Mouse (Mus musculus) right cerebral cortex, postnatal 10 days (tissue): Measurements from ENCODE around the gene Cic.

Source experiments
- DNase-seq, 2 experiments: peaks; one replicate each; pipeline ENCODE4 v3.0.0; 2021; ENCODE audit warnings: low spot score in 2 of 2

Cic gene

DNA sequence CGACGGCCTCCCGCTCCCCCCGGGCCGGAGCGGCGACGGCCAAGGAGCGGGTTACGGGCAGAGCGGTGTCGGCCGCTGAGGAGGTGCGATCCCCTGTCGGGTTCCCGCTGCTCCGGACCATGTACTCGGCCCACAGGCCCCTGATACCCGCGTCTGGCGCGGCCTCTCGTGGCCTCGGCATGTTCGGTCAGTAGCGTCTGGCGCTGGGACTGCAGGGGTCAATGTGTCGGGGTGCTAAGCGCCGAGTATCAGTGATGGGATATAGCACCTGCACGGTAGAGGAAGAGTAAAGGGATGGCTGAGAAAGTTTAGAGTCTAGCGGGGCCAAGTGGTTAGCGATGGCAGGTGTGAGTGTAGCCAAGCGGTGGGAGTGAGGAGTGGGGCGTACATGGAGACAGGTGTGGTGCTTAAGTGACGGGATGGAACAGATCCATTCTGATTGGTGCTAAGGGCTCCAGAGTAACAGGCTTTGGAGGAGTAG is 15.3 kb downstream of the Cic start:
- DNase-seq = peak; percentile 61 to 73

DNA sequence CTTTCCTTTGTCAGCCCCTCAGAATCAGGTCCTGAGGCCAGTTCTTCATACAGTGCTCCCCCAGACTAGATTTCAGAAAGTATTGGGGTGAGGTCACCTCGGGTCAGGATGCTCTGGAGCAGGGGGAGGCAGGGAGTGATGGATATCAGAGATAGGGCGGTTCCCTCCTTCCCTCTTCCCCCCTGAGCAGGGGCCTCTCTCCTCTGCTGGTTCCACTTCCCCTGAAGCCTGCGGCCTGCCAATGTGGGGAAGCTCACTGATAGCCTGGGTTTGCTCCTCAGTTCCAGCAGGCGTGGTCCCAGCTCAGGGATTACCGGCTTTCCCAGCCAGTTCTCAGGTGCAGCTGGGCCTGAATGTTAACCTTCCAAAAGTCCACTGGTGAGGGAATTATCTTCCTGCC is 16.1 kb downstream of the Cic start:
- peak in 1 of 2 experiments; percentile 26 for DNase-seq

DNA sequence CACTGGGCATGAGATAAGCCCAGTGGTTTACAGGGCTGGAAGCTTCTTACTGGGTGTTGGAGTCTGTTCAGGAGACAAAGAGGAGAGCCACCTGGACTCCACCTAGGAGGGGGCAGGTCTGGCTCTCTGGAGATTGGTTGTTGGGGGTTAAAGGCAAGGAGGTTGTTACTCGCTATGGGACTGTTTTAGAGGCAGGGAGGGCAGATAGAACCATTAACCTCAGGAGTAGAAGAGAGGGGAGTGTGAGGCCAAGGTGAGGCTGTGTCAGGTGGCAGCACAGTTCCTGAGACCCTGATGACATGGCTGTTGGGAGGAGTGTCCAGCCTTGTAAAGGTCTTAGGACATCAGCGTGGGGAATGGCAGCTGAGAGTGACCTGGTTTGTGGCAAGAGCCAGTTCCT is 16.7 kb downstream of the Cic start:
- DNase-seq = peak in 1 of 2 experiments; percentile 23

DNA sequence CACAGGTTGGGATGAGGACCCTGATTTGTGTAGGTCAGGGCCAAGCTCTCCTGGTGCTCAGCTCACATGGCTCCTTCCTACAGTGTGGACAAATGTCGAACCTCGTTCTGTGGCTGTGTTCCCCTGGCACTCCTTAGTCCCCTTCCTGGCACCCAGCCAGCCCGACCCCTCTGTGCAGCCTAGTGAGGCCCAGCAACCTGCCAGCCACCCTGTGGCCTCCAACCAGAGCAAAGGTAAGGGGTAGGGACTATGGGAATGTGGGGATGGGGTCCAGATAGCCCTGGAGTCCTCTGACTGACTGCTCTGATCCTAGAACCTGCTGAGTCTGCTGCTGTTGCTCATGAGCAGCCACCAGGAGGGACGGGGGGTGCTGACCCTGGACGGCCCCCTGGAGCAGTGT is 17.3 kb downstream of the Cic start:
- peak in 1 of 2 experiments; percentile 64 for DNase-seq

DNA sequence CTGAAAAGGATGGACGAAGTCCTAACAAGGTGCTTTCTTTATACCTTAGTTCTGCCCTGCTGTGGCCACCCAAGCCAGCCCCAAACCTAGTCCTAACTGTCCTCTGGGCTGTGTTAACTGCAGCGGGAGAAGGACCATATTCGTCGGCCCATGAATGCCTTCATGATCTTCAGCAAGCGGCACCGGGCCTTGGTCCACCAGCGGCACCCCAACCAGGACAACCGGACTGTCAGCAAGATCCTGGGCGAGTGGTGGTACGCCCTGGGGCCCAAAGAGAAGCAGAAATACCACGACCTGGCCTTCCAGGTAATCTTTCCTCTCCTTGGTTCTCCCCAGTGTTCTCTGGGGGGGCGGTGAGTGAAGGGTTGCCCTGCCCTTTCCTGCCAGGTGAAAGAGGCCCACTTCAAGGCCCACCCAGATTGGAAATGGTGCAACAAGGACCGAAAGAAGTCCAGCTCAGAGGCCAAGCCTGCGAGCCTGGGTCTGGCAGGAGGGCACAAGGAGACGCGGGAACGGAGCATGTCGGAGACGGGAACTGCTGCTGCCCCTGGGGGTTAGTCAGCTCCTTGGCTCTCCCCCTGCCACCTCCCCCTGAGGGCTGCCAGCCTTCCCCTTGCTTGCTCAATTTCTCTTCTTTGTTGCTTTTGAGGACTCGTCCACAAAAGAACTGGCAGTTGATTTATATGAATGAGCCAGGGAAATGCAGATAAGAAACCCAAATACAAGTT is 18.2 kb downstream of the Cic start:
- DNase-seq = no peak

DNA sequence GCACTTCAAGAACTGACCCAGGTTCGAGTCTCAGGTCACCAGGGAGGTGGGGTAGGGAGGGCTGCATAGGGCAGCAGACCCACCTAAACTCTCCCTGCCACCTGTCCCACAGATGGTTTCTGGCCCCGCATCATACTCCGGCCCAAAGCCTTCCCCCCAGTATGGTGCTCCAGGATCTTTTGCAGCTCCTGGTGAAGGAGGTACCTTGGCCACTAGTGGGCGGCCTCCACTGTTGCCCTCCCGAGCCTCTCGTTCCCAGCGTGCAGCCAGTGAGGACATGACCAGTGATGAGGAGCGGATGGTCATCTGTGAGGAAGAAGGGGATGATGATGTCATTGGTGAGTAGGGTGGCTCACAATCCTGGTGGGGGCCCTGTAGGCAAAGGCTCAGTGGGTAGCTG is 19.5 kb downstream of the Cic start:
- no peak for DNase-seq

DNA sequence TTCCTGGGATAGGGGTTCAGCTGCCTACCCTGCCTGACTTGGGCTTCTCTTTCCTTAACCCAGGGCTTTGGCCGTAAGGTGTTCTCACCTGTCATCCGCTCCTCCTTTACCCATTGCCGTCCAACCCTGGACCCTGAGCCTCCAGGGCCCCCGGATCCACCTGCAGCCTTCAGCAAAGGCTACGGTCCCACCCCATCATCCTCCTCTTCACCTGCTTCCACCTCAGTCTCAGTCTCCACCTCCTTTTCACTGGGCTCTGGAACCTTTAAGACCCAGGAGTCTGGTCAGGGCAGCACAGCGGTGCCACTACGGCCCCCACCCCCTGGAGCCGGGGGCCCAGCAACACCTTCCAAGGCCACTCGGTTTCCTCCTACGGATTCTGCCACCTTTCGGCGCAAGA is 20.5 kb downstream of the Cic start:
- no peak for DNase-seq

DNA sequence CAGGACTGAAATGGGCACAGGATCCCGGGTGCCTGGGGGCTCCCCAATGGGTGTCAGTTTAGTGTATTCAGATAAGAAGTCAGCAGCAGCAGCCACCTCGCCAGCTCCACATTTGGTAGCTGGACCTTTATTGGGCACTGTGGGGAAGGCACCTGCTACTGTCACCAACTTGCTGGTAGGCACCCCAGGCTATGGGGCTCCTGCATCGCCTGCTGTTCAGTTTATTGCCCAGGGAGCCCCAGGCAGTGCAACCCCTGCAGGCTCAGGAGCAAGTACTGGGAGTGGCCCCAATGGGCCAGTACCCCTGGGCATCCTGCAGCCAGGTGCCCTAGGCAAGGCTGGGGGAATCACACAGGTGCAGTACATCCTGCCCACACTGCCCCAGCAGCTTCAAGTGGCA is 21.2 kb downstream of the Cic start:
- no peak for DNase-seq

DNA sequence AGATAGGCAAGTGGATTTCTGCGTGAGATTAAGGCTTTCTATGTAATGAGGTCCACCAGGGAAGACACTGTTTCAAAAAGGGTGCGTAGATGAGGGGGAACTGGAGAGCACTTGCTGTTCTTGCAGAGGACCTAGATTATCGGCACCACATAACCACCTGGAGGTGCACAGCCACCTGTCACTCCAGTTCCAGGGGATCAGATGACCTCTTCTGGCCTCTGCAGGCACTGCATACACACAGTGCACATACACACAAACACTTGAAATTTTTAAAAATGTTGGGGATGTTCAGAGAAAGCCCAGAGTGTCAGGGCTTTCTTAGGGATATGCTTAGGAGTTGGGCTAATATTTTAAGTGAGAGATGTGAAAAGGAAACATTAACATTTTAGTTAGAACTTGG is 22.4 kb downstream of the Cic start:
- DNase-seq = no peak

DNA sequence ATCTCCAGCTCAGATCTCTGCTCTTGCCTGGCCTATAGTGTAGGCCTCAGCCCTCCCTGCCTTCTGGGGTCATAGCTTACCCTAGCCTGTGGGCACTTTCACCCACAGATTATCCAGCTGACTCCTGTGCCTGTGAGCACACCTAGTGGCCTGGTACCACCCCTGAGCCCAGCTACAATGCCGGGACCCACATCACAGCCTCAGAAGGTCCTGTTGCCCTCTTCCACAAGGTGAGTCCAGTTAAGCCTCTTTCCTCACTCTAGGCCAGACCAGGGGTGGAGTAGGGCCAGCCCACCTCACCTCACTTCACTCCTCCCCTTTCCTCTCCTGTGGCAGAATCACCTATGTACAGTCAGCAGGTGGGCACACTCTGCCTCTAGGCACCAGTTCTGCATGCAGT is 23.0 kb downstream of the Cic start:
- peak in 1 of 2 experiments; percentile 21 for DNase-seq

DNA sequence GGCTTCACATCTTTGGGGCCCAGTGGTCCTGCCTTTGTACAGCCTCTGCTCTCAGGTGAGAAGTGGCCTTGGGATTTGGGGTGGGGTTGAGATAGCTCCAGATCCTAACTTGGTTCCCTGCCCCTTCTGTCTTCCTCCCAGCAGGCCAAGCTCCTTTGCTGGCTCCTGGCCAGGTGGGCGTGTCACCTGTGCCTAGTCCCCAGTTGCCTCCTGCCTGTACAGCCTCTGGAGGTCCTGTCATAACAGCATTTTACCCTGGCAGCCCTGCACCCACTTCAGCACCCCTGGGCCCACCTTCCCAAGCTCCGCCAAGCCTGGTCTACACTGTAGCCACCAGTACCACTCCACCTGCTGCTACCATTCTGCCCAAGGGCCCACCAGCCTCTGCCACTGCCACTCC is 23.4 kb downstream of the Cic start:
- peak; percentile 56 to 60 for DNase-seq

DNA sequence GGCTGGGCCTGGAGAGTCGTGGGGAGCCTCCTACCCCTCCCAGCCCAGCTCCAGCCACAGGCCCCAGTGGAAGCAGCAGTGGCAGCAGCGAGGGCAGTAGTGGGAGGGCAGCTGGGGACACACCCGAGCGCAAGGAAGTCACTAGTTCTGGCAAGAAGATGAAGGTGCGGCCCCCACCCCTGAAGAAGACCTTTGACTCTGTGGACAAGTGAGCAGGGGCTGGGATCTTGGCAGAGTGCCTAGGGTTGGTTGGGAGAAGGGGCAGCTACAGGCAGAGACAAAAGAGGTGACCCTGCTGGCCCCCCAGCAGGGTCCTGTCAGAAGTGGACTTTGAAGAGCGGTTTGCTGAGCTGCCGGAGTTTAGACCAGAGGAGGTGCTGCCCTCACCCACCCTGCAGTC is 24.6 kb downstream of the Cic start:
- peak; percentile 40 to 43 for DNase-seq

DNA sequence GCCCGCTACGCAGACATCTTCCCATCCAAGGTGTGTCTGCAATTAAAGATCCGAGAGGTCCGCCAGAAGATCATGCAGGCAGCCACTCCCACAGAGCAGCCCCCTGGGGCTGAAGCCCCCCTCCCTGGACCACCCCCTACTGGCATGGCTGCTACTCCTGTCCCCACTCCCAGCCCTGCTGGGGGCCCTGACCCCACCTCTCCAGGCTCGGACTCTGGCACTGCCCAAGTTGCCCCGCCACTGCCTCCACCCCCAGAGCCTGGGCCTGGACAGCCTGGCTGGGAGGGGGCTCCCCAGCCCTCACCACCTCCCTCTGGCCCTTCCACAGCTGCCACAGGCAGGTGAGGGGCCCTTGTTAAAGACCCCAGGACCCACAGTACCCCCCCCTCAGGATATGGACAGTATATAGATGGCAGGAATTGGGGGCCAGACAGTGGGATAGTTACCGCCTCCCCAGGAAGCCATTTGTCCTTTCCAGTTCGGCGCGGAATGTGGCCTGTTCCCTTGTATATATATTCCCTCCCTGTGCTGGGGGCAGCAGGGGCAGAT is 25.8 kb downstream of the Cic start:
- peak in 1 of 2 experiments; percentile 23 for DNase-seq

DNA sequence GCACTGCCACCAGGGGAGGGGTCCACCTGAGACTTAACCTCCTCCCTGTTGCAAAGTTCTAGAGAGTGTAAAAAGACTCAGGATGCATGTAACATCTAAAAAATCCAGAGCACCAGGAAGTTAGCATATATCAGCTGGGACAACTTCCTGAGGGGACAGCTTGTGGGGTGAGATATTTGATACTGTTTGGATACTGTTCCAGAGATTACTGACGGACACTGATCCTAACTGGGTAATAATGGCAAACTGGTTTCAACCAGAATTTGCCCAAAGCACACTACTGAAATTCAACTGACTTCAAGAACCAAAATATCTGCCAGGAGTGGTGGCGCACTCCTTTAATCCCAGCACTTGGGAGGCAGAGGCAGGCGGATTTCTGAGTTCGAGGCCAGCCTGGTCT is 27.0 kb downstream of the Cic start:
- no peak for DNase-seq

DNA sequence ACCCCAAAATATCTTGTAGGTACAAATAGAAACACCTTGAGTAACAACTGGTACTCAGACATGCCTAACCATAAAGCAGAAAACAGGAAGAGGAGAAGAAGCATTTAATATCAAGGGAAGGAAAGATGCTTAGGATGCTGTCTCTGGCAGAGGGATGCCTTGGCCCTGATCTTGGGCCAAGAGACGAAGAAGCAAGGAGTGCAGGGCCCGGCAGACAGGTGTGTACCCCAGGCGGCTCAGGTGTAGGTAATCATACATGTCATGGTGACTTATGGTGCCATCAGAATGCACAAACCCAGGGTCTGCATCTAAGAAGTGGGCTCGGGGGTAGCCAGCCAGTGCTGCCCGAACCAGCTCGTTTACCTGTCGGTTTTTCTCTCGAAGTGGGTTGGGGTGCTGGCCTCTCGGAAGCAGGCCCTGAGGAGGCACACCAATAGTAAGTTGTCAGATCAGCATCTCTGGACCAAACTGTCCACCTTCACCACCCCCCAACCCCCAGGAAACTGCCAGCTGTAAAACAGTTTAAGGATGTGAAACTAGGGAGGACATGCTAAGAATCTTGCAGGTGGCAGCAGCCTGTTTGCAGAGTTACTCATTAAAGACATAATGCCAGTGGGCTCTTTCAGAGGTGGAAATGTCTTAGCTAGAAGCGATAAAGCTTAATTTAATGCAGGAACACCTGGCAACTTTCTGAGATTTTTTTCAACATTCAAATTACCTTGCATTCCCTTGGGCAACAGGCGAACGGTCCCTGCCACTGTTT is 27.6 kb downstream of the Cic start:
- DNase-seq = no peak

DNA sequence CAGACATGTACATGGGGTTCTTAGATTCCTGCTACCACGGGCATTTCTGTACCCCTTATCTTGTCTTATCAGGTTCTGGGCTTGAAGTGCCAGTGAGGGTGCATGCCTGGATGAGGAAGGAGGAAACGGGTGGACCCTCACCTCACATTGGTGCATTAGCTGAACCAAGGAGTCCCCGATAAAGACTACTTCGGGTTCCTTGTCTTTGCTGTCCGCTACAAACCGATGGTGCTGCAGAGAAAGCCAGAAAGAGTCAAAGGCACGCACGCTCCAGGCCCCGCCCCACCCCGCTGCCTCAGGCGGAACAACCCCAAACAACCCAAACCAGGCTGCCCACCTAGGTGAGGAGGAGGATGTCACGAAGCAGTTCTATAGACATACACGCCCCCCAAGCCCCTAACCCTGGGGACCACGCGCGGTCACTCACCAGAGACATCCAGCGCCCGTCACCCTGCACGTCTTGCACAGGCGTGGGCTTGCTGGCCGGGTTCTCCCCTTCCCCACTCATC is 29.5 kb downstream of the Cic start:
- no peak for DNase-seq

DNA sequence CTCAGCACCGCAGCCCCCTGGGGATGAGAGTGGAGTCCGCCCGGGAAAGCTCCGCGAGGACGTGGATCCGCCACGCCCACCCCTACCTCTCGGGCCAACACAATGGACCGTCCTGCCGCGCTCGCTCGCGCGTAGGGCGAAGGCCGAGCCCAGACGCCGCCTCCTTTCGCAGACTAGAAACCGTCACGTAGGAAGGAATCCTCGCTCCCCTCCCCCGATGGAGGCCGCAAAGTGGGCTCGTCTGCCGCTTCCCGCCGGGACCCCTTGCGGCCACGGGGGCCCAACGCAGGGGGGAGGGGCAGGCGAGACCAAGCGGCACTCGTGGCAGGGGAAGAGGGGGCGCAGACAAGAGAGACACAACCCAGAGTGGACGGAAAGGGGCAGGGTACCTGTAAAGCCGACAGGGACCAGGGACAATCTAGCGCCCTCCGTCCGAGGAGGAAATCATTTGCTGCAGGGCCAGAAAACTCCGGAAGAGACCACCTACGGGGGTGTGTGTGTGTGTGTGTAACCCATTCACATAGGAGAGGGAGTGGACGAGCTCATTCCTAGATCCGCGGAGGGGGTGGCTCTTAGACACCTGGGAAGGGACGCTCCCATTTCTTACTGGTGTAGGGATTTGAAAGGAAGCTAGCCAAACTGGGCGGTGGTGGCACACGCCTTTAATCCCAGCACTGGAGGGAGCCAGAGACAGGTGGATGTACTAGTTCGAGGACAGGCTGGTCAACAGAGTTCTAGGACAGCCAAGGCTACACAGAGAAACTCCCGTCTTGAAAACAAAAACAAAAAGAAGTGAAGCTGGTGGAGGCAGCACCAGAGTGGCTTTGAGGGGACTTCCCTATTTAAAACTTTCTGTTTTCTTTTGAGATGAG is 30.2 kb downstream of the Cic start, which contains the start of gene Pafah1b3:
Gene Pafah1b3 (minus strand): TSS at position 533 of the 872 bp plus-strand sequence.
- DNase-seq = peak; percentile 91 to 93

DNA sequence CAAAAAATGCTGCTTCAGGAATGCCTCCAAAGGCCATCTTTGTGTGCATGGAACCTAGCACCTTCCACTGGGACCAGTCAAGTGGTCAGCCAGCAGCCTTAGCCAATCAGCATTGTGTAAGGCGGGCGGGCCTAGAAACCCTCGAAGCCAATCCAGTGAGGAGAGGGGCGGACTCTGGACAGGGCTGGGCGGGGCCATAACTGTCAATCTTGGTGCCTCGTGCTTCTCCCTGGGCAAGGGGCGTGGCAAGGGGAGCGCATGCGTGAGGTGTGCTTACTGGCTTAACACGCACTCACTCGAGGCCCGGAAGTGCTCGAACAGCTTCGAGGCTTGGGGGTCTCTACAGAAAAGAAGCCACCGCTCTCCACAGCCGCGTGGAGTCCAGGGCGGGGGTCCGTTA is 33.6 kb downstream of the Cic start, which contains the start of gene Prr19:
Gene Prr19 (plus strand): TSS at position 349 of the 400 bp plus-strand sequence.
- DNase-seq = peak in 1 of 2 experiments; percentile 66

DNA sequence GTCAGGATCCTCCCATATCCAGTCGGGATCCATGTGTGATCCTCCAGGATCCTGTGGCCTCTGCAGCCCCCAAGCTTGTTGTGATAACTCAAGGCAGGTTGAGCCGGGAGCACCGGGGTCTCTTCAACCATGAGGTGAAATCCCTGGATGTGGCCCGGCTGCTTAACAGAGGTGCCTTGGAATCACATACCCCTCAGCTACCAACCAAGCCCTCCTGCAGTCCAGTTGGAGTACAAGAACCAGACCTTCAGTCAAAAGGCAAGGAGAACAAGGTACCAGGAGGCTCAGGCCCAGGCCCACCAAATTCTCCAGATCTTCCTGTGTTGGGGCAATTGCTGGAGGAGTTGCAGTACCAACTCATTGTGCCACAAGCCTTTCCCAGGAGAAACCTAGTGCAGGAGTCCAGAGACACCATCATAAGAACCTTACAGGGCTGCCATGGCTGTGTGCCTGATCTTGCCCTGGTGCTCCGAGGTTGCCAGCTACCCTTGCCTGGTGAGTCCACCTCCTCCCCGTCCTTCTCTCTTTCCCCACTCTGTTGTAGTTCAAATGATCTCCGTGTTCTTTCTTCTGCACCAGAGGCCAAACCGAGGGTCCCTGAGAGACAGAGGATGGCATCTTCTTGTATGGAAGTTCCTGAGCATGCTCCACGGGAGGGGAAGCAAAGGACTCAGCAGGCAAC is 35.6 kb downstream of the Cic start:
- DNase-seq = no peak

DNA sequence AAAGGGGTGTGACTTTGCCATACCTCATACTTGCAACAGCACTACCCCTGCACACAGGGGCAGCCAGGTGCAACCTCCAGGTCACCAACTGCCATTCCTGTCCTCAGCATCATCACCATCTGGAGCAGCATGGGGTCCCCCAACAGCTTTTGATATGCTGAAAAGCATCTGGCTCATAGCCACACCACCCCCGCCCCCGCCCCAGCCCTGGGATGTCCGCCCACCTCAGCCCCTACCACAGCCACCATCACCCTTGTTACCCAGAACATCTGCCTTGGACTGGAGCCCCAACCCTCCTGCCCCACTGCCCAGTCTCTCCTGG is 36.1 kb downstream of the Cic start:
- no peak for DNase-seq

DNA sequence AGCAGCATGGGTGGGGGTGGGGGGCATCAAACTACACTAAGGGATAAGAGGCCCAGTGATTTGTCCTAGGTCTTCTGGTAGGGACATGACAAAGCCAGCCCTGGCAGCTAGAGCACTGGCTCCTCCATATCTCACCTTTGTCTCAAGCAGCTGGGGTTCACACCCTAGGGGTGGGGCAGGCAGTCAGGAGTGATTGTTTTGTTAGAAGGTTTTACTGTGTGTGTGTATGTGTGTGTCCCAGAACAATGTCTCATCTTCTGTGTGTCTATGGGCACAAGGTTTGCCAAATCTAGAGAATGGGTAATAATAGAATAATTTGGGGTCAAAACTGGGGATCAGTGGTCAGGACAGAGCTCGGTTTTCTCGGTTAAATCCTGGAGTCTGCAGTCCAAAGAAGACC is 38.0 kb downstream of the Cic start:
- no peak for DNase-seq
